Mouse (Mus musculus) ovary, postnatal 14 days (tissue): ENCODE results near the gene Cs.
A peak's percentile ranks its signal among the peaks of the same experiment; 100 is the strongest.
"Not testable (repeated sequence)": the region's sequence is repeated elsewhere in the genome, so short reads cannot be mapped to it uniquely, and the experiment has no call there.

Source experiments
- DNase-seq: peaks from one replicate; pipeline ENCODE4 v3.0.0; 2022; ENCODE audit warnings: low spot score

The Cs gene

DNA sequence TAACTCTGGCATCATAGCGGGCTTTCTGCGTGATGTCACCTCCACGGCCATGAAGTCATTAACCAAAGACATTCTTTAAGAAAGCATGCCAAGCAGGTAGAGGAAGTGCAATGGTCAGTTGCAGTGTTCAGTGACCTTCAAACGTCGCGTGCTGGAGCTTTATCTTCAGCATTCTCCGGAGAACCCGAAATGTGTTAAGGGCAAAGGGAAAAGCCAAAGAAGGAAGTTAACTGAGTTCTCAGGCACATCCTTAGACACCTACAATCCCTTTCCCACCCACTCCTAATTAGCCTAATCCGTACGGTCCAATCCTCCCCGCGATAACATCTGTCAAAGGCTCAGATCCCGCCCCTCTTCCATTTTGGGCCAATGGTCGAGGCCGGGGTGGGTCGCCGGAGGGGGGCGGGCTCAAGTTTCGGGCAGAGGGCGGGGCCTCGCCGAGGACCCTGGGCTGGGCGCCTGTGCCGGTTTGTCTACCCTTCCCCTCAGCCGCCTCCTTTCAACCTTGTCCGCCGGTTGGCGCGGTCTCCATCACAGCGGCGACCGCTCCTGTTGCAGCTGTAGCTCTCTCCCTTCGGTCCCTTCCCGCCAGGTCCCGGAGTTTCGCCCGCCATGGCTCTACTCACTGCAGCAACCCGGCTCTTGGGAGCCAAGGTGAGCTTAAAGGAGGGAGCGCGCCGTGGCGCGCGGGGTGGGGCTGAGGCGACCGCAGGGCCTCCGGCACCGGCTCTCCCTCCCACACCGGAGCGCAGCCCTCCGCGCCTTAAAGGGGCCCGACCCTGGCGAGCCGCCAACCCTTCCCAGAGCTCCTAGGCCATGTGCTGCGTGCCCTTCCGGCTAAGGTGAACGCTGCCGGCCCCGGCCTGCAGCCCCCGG, at the start of gene Cs:
Gene Cs, plus strand, starts transcription at position 429 of the 876 bp plus-strand sequence.
- DNase-seq: peak; percentile 94

DNA sequence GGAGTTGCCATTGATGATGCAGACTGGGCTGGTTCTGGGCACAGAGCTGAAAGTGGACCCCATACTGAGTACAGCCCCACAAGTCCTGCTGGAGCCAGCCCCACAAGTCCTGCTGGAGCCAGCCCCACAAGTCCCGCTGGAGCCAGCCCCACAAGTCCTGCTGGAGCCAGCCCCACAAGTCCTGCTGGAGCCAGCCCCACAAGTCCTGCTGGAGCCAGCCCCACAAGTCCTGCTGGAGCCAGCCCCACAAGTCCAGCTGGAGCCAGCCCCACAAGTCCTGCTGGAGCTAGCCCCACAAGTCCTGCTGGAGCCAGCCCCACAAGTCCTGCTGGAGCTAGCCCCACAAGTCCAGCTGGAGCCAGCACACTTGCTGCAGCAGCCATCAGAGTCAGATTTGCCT, 46.9 kb upstream of the Cs start:
- DNase-seq: not testable (repeated sequence)

- DNase-seq: no peak
These were observed 41.0 kb upstream of the Cs start for GRCm38 (mm10) chr10:128296370-128297090.

GRCm38 (mm10) chr10:128297221-128297620, 40.3 kb upstream of the Cs start:
- DNase-seq: no peak

DNA sequence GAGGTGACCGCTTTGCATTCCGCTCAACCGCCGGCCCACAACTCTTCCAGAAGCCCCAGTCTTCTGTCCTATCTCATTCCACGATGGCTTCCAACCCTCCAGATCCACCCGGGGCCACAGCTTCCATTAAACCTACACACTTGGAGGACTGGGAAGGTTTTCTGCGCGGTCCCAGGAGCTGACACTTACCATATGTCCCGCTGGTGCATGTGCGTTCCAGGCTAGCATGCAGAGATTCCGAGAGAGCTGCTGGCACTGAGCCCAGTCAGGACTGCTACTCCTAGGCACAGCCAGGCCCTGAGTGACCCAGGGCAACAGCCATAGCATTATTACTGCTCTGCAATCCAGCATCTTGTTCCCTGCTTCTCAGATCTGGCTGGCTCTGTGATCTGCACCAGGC, 39.9 kb upstream of the Cs start:
- DNase-seq: no peak

DNA sequence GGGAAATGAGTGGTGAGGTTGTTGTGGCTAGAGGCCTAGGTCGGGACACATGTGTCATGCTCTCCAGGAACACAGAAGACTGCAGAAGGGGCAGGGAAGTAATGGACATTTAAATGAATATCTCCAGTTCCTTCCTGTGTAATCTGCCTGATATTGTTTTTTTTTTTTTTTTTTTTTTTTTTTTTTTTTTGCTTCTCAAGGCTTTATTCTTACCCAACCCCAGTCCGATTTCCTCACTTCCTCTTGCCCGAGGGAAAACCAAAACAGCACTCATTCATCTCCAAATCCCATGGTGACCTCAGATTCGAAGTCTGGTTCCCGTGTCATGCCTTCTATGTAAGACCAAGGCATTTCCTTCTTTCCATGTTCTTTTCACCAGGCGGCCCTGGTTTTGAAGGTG, 39.3 kb upstream of the Cs start:
- no peak for DNase-seq

- DNase-seq: no peak
These were observed 38.8 kb upstream of the Cs start, which contains the start of gene Il23a for GRCm38 (mm10) chr10:128298702-128299171. Il23a (minus strand) TSS chr10:128298752.

GRCm38 (mm10) chr10:128302357-128302756, 35.2 kb upstream of the Cs start:
- no peak for DNase-seq

DNA sequence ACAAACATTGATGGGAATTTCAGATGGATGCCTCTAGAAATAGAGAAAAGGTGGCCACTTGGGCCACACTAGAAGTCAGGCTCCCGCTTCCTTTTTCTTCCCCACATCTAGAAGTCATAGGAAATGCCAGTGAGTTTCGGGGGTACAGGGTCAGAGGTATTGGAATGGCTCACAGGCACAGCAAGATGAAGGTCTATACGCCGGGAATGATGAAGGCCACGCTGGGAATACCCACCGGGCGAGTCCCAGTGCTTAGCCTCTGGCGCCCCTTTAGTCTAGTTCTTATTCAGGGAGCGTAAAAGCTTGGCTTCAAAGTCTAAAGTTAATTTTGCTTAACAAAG, 34.8 kb upstream of the Cs start:
- no peak for DNase-seq

- DNase-seq: peak; percentile 99
These were observed 34.2 kb upstream of the Cs start, which contains the start of gene Pan2 for GRCm38 (mm10) chr10:128303126-128304021. Pan2 (plus strand) TSS chr10:128303335.

DNA sequence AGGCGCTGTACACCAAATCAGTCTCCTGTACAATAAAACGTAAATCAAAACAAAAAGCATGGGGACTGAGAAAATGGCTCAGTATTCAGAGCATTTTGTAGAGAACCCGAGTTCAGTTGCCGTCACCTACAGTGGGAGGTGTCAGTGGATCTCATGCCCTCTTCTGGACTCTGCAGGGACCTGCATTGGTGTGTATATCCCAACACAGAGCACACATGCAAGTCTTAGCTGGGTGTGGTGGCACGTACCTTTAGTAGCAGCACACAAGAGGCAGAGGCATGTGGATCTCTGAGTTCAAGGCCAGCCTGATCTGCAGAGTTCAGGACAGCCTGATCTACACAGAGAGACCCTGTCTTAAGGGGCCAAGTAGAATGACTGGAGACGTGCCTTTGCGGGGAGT, 27.9 kb upstream of the Cs start:
- no peak for DNase-seq

- no peak for DNase-seq
These were observed 27.4 kb upstream of the Cs start for GRCm38 (mm10) chr10:128310177-128310576.

DNA sequence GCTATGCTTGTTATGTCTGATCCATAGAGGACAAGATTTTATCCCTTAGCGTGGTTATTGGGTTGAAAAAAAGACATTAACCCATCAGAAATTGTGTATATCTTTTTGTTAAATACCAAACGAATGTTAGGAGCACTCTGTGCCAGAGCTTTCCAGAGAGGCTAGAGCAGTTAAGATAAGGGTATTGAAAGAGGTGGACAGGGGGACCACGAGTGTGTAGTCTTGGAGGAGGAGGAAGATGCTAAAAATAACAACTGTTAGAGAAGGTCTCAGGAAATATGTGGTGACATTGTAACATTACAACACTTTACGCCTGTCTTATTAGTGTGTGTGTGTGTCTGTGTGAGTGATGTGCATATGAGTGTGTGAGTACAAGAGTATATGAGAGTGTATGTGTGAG, 26.6 kb upstream of the Cs start:
- DNase-seq: no peak

DNA sequence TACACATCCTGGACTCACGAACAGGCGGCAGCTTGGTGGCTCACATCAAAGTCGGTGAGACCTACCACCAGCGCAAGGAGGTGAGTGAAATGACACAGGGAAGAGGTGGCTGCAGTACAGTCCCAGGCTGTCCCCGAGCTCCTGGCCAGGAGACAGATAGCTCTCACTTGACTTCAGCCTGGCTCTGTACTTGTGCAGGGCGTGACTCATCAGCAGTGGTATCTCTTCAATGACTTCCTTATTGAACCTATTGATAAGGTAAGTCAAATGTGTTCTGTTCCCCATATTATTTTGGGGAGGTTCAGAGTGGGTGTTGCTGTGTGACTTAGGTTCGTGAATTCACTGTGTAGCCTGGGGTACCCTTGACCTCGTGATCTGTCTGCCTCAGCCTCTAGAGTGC, 22.0 kb upstream of the Cs start:
- no peak for DNase-seq

DNA sequence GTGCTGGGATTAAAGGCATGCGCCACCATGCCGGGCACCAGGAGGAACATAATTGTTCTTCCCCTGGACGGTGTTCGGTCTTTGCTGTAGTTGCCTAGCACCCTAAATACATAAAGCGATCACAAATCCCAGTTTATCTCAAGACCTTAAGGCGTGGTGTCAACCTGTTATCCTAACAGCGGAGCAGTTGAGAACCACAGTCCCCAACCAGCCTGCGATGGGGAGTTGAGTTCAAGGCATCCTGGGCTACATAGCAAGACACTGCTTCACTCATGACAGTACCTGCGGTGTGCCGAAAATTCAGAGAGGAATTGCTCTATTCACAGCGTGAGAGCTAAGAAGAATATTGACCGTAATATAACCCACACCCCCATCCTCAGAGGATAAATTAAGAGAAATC, 15.9 kb upstream of the Cs start:
- DNase-seq: no peak

DNA sequence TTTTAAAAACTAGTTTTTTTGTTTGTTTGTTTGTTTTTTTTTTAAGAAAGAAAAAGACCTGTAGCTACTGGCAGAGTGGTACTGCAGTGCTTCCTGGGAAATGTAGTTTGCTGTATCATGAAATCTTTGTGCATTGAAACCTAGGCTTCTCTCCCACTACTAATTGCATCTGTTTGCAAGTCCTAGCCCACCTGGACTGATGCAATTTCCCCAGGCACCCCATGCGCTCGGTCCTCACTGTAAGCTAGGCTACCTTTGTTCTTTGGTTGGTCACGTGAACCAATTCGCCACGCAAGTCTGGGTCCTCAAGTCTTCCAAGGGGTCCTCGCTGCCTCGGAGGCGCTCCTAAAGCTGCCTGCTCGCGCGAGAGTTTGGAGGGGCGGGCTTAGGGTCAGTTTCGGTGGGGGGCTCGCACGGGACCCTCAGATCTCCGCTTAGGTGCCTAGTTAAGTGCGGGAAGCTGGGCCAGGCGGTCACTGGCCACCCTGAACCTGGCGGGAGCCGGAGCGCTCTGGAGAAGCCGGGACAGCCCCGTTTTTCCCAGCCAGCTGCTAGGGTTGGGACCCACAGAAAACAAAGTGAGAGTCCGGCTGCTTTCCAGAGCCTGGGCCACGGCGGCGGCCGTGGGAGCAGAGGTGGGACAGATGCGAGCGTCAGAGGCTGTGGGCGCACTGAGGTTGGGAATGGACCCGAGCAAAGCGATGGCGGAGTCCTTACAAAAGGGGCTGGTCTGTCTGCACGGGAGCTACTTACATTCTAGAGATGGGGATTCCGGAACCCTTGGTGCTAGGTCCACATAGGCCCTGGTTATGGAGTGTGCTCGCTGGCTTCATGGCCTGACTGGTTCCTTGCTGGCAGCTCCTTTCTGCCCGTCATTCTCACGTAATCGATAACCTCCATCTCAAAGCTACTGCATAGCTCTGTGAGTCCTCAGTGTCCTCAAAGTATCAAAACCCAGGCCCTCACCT, 15.1 kb upstream of the Cs start, which contains the start of gene Cnpy2:
Gene Cnpy2, plus strand, starts transcription at position 319 of the 968 bp plus-strand sequence.
- DNase-seq: peak; percentile 82

DNA sequence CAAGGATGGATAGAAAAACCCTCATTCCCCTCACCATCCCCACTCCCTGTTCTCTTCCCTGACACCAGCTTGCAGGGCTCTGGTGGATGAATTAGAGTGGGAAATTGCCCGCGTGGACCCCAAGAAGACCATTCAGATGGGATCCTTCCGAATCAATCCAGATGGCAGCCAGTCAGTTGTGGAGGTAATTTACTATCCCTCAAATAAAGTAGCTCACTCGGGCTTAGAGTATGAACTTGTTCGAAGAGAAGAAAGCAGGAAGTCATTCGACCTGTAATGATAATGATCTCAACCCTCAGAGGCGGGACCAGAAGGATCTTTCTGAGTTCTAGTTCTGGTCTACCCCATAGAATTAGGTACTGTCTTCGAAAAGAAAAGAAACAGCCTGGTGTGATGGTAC, 14.0 kb upstream of the Cs start:
- no peak for DNase-seq

- DNase-seq: no peak
These were observed 10.7 kb upstream of the Cs start for GRCm38 (mm10) chr10:128326825-128327224.

DNA sequence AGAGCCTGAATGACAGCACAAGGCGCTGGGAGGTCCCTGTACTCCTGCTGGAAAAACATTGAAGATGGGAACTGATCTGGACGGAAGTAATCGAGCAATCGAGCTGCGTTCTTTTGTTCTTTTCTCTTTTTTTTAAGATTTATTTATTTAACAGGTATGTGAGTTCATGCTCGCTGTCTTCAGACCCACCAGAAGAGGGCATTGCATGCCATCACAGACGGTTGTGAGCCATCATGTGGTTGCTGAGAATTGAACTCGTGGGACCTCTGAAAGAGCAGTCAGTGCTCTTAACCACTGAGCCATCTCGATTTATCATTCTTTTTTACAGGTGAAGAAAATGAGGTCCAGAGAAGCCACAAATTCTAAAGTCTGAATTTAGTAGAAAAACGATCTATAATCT, 9.9 kb upstream of the Cs start:
- DNase-seq: no peak

DNA sequence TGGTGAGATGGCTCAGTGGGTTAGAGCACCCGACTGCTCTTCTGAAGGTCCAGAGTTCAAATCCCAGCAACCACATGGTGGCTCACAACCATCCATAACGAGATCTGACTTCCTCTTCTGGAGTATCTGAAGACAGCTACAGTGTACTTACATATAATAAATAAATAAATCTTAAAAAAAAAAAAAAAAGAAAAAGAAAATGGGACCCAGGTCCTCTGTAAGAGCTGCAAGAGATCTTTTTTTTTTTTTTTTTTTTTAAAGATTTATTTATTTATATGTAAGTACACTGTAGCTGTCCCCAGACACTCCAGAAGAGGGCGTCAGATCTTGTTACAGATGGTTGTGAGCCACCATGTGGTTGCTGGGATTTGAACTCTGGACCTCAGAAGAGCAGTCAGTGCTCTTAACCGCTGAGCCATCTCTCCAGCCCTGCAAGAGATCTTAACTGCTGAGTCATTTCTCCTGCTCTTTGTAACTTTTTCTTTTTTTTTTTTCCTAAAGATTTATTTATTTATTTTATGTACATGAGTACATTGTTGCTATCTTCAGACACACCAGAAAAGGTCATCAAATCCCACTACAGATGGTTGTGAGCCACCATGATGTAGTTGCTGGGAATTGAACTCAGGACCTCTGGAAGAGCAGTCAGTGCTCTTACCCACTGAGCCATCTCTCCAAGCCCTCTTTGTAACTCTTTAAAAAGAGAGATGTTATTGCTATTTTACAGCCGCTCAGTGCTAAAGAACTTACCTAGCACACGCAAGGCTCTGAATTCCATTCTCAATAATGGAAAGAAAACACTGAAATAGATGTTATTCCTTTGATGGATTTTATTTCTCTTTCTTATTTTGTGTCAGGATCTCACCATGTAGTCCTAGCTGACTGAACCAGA, 4.9 kb upstream of the Cs start:
- DNase-seq: not testable (repeated sequence)
